Mouse (Mus musculus) c-Kit-positive CD71-negative TER-119-negative erythroid progenitor cells, embryonic 14.5 days (primary cell): ENCODE data around the gene Pdcd1.
"Not testable (repeated sequence)": the region's sequence is repeated elsewhere in the genome, so short reads cannot be mapped to it uniquely, and the experiment has no call there.

Source experiments
- DNase-seq: peaks from one replicate; pipeline ENCODE4 v3.0.0-alpha.2; 2013; ENCODE audit warnings: low read depth

Pdcd1 gene

GRCm38 (mm10) chr1:94028741-94029140 is 23.6 kb downstream of the Pdcd1 start:
- DNase-seq, result no peak

DNA sequence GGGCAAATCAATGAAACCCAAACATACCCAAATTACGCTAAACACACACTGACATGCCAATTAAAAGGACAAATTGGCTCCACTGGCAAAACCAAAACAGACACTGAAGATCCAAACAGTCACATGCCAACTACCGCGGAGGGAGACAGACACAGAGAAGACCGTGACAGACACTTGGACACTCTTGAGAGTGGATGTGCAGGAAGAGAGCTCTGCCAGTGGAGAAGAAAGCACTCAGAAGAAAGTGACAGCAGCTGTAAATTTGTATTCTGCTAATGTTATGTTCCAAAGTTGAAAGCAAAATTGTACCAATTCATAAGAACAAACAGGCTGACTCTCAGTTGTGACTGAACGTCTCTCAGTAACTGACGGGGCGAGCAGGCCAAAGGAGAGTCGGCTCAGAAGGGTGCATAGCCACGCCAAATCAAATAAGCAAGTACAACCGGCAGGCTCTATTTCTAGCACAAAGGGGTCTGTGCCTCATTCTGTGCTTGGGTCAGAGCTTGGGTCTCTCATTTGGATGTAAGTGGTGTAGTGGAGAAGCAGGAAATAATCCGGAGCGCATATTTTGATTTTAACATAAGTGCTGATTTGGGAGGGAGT is 24.7 kb downstream of the Pdcd1 start:
- no peak for DNase-seq

DNA sequence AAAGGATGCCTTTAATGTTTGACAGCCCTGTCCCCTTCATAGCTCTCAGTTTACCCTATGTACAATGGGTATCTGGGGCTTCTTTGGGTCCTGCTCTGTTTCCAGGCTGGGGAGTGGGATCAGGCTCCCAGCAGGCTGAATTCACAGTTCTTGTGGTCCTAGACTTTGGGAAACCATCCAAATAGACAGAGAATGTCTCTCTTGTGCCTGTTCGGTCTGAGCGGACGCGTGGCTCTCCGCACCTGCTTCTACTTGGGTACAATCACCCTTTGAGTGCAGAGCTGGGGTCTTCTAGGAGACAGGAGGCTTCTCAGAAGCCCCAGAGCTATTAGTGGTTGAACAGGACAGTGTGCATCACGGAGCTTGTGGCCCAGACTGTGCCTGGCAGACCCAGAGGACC is 32.2 kb downstream of the Pdcd1 start, which contains the start of gene Neu4:
Gene Neu4 (plus strand): TSS at position 301 of the 400 bp plus-strand sequence.
- DNase-seq, result no peak

- DNase-seq, result no peak
Measured at GRCm38 (mm10) chr1:94011643-94012042, 40.7 kb downstream of the Pdcd1 start.

DNA sequence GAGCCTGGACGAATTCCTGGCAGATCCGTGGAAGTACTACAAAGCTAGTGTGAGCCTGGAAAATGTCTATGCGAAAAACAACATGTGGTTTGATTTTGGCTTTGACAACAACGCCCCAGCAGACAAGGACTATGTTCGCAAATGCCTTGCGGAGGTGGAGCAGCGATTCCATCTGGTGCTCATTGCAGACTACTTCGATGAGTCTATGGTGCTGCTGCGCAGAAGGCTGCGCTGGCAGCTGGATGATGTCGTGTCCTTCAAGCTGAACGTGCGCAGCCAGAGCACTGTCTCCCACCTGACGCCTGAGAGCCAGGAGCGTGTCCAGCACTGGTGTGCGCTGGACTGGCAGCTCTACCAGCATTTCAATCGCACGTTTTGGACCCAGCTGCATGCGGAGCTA is 43.5 kb downstream of the Pdcd1 start:
- not testable (repeated sequence) for DNase-seq

GRCm38 (mm10) chr1:94005954-94006506 is 46.3 kb downstream of the Pdcd1 start:
- DNase-seq, result not testable (repeated sequence)

- DNase-seq, result no peak
Measured at GRCm38 (mm10) chr1:94001023-94001422, 51.3 kb downstream of the Pdcd1 start.

GRCm38 (mm10) chr1:93991491-93991890 is 60.9 kb downstream of the Pdcd1 start:
- DNase-seq, result not testable (repeated sequence)

DNA sequence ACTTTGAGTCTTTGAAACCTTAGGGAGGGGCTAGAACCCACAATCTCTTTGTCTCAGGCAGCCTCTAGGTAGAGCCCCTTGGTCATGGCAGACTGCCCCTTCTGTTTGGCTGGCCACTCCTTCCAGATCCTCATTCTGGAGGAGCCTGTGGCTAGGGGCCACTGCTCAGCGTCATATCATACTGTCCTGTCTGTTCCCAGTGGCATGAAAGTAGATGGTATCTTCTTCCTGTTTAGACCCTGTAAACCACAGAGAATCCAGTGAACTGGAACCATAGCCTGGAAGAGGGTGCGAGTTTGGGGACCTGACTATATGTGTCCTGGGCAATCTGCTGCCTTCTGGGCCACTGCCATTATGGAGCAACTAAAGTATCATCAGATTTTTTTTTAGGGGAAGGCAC is 61.3 kb downstream of the Pdcd1 start:
- not testable (repeated sequence) for DNase-seq

DNA sequence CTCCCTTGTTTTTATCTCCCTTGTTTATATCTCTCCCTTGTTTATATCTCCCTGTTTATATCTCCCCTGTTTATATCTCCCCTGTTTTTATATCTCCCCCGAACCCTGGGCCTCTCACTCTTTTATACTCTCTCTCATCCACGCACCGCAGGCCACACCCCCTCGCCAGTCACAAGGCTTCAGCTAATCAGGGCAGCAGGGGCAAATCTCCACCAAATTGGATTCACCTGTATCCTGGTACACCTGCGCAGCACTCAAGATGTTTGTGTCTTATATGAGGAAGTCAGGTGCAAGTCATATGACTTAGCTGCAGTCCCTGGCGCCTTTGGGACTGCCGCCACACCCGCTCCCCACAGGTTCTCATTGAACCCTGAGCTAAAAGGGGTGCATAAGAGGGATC is 62.1 kb downstream of the Pdcd1 start, which contains the start of gene Gal3st2c:
Gene Gal3st2c (plus strand): TSS at position 301 of the 400 bp plus-strand sequence.
- not testable (repeated sequence) for DNase-seq

GRCm38 (mm10) chr1:93988786-93989185 is 63.6 kb downstream of the Pdcd1 start:
- no peak for DNase-seq
